Comparison of ENCODE assay signal across 20 mouse cellular contexts in genomic region chr12:21459681-21460080, GRCm38 (mm10).
"Had no signal": no experiment of that assay in that cellular context is flagged by ENCODE, and none has a peak within 500 bp of the region (broad histone marks: within the 10 kb centered on the region; RNA-seq: fewer than 3 reads in every experiment).

No protein-coding gene starts in this region.

- H3K4me1 ChIP-seq: liver, embryonic 13.5 days had no signal

- H3K9ac ChIP-seq: liver, embryonic 13.5 days; midbrain, embryonic 13.5 days; neural tube, embryonic 12.5 days; neural tube, embryonic 15.5 days had no signal

- ATAC-seq: midbrain, embryonic 13.5 days; midbrain, embryonic 16.5 days had no signal

- H3K27ac ChIP-seq: left cerebral cortex, adult 2 months; liver, embryonic 13.5 days; midbrain, embryonic 13.5 days; neural tube, embryonic 12.5 days; neural tube, embryonic 15.5 days had no signal

- H3K4me2 ChIP-seq: liver, embryonic 13.5 days; midbrain, embryonic 13.5 days; neural tube, embryonic 12.5 days; neural tube, embryonic 15.5 days had no signal

- H3K9me3 ChIP-seq: liver, embryonic 13.5 days; midbrain, embryonic 13.5 days; neural tube, embryonic 12.5 days; neural tube, embryonic 15.5 days had no signal

- H3K27me3 ChIP-seq: liver, embryonic 13.5 days; midbrain, embryonic 13.5 days; neural tube, embryonic 12.5 days; neural tube, embryonic 15.5 days had no signal

- DNase-seq: kidney, adult 18-20 months; kidney, adult 9 months; kidney, postnatal 14 days; kidney, postnatal 4 days; layer of hippocampus, postnatal 36 days; liver, embryonic 13.5 days; lung, adult 2 months; lung, postnatal 14 days; lung, postnatal 4 days; right cerebral cortex, adult 18-20 months; right cerebral cortex, postnatal 14 days; spleen, adult 18-20 months; thymus, adult 18-20 months; thymus, postnatal 36 days had no signal

- H3K4me3 ChIP-seq: left cerebral cortex, adult 2 months; liver, embryonic 13.5 days; midbrain, embryonic 13.5 days; myocyte; neural tube, embryonic 12.5 days; neural tube, embryonic 15.5 days had no signal

- H3K36me3 ChIP-seq: liver, embryonic 13.5 days; midbrain, embryonic 13.5 days; neural tube, embryonic 12.5 days; neural tube, embryonic 15.5 days had no signal
